Mouse (Mus musculus) Patski (cell line): ENCODE measurements around the gene Slc1a2. TPM values are rescaled to one million over a fixed set of nuclear protein-coding genes. Genes with fewer than 3 reads are reported as not detected.

Source experiments
- ATAC-seq: fragments of 100-300 bp; one replicate; pipeline ENCODE4 v1.8.0; 2021
- CTCF ChIA-PET: fragments of 350-600 bp; sonication (Branson Sonifier 250); formaldehyde crosslinking; loops from one replicate; lab custom pipeline; 2022; ENCODE audit warnings: inconsistent platforms; lab: Charles Lee
- POLR2A ChIA-PET: fragments of 350-600 bp; sonication (Branson Sonifier 250); formaldehyde crosslinking; loops from one replicate; lab custom pipeline; 2022; ENCODE audit warnings: antibody characterized with exemption, inconsistent platforms; lab: Charles Lee
- DNase-seq: peaks from one replicate; pipeline ENCODE4 v3.0.0-alpha.2; 2011; ENCODE audit warnings: low read depth, low spot score
- H3K27me3 ChIP-seq: fragments of 371-371 bp; one replicate; pipeline ENCODE4 v1.5.1; 2021
- CTCF ChIP-seq: fragments of 100-300 bp; IDR thresholded peaks from one replicate; pipeline ENCODE4 v1.5.1; 2021
- in situ Hi-C: fragments of 300-500 bp; cut with MboI; formaldehyde crosslinking; loops from 3 replicates; pipeline ENCODE4 v1.11.1; 2018; ENCODE audit warnings: low pct_unique_long_range_greater_than_20kb, mixed read lengths
- polyA plus RNA-seq: library from polyadenylated mRNA; unstranded; gene quantifications from one replicate; pipeline ENCODE4 v1.2.3, GENCODE M21; 2021

The Slc1a2 gene
- polyA plus RNA-seq, 1 experiment from 2014 or later: 0.92 TPM

DNA sequence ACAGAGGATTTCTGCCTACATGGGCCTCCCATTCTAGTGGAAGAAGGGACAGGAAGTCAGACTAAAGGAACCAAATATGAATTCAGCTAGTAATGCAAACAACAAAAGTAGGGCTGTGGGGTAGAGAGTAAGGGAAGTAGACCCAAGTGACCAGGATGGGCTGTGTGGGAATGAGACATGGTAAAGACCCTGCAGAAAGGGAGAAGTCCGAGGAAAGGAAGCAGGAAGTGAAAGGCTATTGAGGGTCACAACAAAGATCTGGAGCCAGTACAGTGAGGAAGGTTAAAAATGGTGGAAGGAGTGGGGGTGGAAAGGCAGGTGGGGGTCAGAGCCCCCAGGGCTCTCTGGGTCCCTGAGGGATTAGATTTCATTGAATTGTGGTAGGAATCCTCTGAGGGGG is 93.4 kb downstream of the Slc1a2 start:
- in situ Hi-C loops: no loop called here

DNA sequence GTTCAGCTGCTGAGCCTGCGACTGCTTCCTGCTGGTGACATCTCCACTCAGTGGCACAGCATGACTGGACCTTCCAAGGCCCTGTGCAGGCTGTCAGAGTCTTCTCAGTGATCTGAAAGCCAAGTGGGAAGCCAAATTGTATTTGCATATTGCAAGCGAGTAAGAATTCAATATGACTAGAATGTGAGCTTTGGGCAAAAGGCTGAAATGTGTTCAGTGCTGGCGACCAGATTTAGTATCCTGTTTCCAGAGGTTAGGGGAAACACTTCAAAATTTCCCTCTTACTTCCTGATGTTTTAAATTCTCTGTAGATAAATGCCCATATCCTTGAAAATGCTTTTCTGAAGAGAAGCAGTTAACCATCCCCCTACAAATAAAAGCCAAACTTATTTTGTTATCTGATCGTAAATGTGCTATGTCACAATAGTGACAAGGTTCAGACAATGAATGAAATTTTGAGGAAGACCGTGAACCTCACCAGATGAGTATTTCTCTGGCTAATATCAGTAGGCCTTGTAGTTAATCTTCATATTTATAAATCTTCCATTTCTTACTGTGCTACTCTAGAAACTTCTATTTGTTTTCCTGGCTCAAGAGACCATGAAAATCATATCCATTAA is 98.9 kb downstream of the Slc1a2 start:
- in situ Hi-C loops: no loop called here
- no peaks in the 10 kb centered on the region for H3K27me3 ChIP-seq
- ChIA-PET POLR2A (no interaction called here), CTCF (interaction anchor here (1.4 to 1.9 kb wide), 2 partner anchors 12 to 52 kb away, joined by 3 to 5 read pairs; no protein-coding TSS in a partner anchor)
- no peak for ATAC-seq
- no peak for TF ChIP-seq CTCF
- DNase-seq: no peak

More for the DNA sequence above, 93.4 kb downstream of the Slc1a2 start:
- no peak for ATAC-seq
- DNase-seq: no peak
- no peaks in the 10 kb centered on the region for H3K27me3 ChIP-seq
- no peak for TF ChIP-seq CTCF
- ChIA-PET POLR2A (no interaction called here), CTCF (no interaction called here)

DNA sequence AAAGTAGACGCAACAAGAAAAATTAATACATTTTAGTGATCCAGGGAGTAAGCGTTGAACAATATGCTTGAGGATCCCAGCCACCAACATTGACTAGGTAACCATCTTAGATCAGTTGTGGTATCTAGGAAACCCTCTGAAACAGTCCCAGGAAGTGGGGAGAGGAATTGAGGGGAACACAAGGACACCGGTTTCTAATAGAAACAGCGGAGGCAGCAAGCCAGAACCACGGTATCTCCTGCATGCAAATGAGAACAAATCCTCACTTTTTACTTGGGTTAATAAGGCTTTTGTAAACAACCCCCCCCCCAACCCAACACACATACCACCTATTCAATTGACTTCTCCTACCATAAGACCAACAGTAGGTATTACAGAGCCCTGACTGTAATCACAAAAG is 101.0 kb downstream of the Slc1a2 start:
- CTCF ChIA-PET: no interaction called here
- in situ Hi-C loops: no loop called here
- DNase-seq (no peak), ATAC-seq (no peak)
- H3K27me3 ChIP-seq: no peaks in the 10 kb centered on the region
- POLR2A ChIA-PET: no interaction called here
- TF ChIP-seq CTCF: no peak

DNA sequence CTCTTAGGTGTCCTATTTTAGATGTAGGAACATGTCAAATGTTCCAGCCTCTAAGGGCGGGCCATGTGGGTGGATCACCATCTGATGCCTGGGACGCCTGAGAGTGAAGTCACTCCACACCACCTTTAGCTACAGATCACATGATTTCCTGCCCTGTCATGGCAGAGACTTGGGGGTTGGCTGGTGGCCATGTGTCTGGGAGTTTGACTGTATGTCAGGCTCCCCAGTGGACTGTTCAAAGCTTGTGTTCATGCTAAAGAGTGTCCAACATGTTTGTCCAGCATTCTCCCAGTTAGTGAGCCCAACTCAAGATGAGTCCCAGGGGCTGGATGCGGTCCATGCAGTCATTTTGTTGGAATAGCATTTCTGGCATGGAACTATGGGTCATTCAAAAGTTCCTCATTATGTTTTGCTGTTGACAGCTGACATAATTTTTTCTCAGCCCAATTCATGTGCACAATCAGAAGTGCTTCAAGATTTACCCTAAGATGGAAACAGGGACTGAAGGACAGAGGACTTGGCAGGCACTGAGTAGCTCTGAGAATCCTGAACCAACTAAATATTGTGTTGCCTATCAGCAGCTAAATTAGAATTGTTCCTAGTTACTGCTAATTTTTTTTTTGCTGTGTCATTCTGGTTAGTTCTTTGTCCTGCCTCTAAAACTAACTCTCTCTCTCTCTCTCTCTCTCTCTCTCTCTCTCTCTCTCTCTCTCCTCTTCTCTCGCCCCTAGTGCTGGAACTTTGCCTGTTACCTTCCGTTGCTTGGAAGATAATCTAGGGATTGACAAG is 102.0 kb downstream of the Slc1a2 start:
- no peak for TF ChIP-seq CTCF
- in situ Hi-C loops: no loop called here
- ChIA-PET POLR2A (no interaction called here), CTCF (no interaction called here)
- no peaks in the 10 kb centered on the region for H3K27me3 ChIP-seq
- DNase-seq (no peak), ATAC-seq (no peak)

DNA sequence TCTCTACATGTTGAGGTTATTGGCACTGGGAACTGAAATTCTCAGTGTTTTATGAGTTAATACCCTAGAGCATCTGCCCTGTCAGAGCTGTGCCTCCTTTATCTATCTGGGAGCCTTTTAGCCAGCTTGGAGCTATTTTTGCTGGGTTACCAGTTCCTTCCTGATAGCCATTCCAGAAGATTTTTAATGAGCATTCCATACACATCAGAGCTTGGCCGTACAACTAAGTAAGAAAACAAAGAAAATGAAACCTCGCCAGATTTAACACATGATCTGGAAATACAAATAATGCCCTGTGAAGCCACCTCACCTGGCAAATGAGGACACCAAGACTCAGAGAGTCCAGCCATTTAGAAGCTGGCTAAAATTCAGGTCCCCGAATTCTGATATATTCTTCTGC is 104.7 kb downstream of the Slc1a2 start:
- in situ Hi-C loops: no loop called here

DNA sequence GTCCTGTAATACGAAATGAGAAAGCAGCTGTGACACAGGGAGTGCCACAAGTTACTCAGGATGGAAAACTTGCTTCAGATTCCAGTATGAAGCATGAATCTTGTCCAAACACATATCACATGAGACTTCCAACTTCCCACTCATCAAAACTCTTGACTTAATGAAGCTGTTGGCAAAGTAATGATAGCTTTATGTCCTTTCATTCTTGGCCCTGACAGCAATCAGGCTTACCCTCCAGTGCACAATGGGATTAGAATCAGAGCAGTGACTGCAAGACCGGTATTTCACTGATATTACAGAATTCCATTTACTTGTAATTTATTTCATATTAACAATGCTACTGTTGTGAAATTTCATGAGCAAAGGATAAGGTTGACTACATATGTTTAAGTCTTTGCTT is 105.5 kb downstream of the Slc1a2 start:
- ATAC-seq: no peak
- no peaks in the 10 kb centered on the region for H3K27me3 ChIP-seq
- TF ChIP-seq CTCF: no peak
- in situ Hi-C loops: no loop called here
- CTCF ChIA-PET: interaction anchor here (0.8 to 1.8 kb wide), 4 partner anchors 10 to 62 kb away, joined by 3 to 5 read pairs (median 4); no protein-coding TSS in a partner anchor
- DNase-seq: no peak
- POLR2A ChIA-PET: no interaction called here

More for the DNA sequence above, 104.7 kb downstream of the Slc1a2 start:
- ATAC-seq (no peak), DNase-seq (no peak)
- CTCF ChIA-PET: interaction anchor here (0.8 to 1.8 kb wide), 3 partner anchors 10 to 61 kb away, joined by 3 to 5 read pairs (median 3); no protein-coding TSS in a partner anchor
- no peak for TF ChIP-seq CTCF
- H3K27me3 ChIP-seq: no peaks in the 10 kb centered on the region
- POLR2A ChIA-PET: no interaction called here

DNA sequence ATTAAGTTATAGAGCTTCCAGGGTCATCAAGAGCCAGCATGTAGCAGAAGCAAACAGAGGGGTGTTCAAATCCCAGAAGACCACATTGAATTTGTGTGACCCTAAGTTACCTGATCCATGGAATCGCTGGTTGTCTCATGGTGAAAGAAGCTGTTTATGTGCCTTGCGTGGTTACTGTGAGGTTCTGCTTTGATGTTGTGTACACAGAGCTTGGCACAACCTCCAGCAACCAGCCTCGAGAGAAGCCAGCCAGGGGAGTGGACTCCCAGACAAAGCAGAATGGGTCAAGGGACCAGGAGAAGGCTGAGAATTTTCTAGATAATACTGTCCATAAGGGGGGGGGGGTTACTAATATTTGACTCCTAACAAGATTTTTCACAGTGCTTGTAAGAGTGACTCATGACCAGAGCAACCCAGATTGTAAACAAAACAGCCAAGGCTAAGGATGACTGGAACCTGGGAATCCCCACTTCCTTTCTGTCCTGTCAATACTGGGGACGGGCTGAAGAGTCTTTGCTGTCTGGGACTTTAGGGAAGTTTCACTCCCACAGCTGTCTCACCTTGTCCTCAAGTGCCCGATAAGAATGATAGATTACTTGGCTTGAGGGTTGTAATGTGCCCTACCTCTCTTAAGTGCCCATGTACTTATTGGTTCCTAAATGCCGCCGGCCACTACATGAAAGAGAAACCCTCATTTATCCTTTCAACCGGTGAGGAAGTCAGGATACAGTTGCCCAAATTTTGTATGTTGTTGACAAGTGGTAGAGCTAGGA is 106.3 kb downstream of the Slc1a2 start:
- CTCF ChIA-PET: interaction anchor here (1.5 to 1.8 kb wide), 2 partner anchors 9 to 63 kb away, joined by 5 read pairs; no protein-coding TSS in a partner anchor
- no peak for TF ChIP-seq CTCF
- DNase-seq: no peak
- peak; percentile 85 for ATAC-seq
- no peaks in the 10 kb centered on the region for H3K27me3 ChIP-seq
- in situ Hi-C loops: no loop called here
- POLR2A ChIA-PET: interaction anchor here (0.6 kb wide), 2 partner anchors 22 to 73 kb away, joined by 3 to 12 read pairs; no protein-coding TSS in a partner anchor

DNA sequence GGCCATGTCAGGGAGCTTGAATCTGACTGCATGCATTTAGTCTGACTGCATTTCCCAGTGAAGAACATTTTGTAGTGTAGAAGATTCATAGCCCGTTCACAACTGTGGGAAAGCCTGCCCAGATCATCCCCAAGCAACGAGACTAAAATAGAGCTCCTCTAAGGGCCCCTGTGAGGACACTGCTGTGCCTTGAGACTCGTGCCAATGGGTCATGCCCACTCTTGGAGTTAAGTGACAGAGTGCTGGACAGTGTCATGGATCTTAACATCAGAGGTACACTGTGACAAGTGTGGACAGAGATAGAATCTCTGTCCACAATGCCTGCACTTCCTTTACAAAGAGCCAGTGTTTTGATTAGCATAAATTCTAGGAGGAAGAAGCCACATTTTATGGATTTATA is 109.8 kb downstream of the Slc1a2 start:
- POLR2A ChIA-PET: interaction anchor here (0.6 kb wide), 1 partner anchor 64 kb away, joined by 3 read pairs; no protein-coding TSS in a partner anchor
- no peak for DNase-seq
- no peak for TF ChIP-seq CTCF
- ATAC-seq: no peak
- in situ Hi-C loops: no loop called here
- no peaks in the 10 kb centered on the region for H3K27me3 ChIP-seq
- CTCF ChIA-PET: interaction anchor here (0.8 to 1.3 kb wide), 3 partner anchors 8 to 35 kb away, joined by 3 to 4 read pairs (median 3); no protein-coding TSS in a partner anchor

DNA sequence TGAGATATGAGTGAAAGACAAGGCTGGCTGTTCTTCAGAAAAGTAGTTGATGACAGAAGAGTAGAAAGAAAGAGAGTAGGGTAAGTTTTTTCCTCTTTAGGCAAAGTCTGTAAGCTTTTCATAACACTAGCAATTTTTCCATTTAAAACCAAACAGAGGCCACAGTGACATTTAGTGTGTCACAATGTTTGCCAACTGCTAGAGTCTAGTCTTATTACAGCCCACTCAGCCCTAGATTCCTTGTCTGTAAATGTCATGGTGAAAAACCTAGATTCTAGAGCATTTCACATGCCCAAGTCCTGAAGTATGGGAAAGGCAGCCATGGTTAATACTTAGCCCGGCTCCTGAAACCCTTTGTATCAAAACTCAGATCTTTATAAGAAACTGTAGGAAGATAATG is 112.8 kb downstream of the Slc1a2 start:
- in situ Hi-C loops: no loop called here
- CTCF ChIA-PET: no interaction called here
- no peak for TF ChIP-seq CTCF
- POLR2A ChIA-PET: no interaction called here
- DNase-seq (no peak), ATAC-seq (no peak)
- no peaks in the 10 kb centered on the region for H3K27me3 ChIP-seq

DNA sequence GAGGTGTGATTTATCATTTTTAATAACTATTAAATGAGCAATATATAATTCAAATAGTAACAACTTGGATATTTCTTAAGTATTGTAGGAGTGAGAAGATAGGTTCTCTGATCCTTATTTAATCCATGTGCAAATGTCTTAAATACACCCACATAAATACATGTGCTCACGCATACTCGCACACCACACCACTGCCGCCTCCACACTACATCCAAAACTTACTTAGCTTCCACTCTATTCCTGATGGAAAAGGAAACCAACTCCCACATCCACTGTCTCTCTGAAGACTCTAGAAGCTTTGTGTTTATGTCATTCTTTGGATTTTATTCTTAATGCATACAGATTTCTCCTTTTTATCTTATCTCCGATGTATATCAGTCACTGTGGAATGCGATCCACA is 113.8 kb downstream of the Slc1a2 start:
- H3K27me3 ChIP-seq: no peaks in the 10 kb centered on the region
- POLR2A ChIA-PET: no interaction called here
- ATAC-seq: no peak
- TF ChIP-seq CTCF: no peak
- in situ Hi-C loops: no loop called here
- CTCF ChIA-PET: no interaction called here
- DNase-seq: no peak
